Comparison of ENCODE assay signal across 8 mouse cellular contexts in the genomic region with DNA sequence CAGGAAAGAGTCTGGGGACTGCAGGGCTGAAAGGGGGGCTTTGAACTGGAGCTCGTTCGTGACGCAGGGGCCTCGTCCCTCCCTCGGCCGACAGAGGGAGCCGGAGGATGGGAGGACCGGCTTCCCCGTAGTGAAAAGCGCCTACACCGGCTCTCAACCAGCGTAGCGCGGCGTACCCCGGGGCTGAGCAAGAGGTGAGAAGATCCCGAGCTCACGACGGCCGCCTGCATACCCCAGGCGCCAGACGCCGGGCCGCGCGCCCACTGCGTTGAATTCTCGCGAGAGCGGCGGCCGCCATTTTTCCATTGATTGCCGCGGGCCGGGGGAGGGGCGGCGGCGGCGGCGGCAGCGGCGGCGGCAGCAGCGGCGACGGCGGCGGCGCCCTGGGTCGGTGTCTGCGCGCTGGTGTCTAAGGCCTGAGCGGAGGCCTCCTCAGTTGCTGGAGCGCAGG. TPM values are rescaled to one million over a fixed set of nuclear protein-coding genes. Genes with fewer than 3 reads are reported as not detected.
DNase-seq lines count a peak whose midpoint lies in the region; ATAC-seq and TF ChIP-seq lines count a peak whose summit lies in the region.

A gene (plus strand): TSS at position 355 of the 451 bp plus-strand sequence.

- WGBS in heart, embryonic 13.5 days = under 1% methylated on average over 54 of the region's 54 CpGs
- WGBS in liver, embryonic 11.5 days = under 1% methylated on average over 53 of the region's 54 CpGs

- peak within 1 kb of the TSS; percentile 73 for H3K4me2 ChIP-seq in heart, embryonic 13.5 days
- H3K4me2 ChIP-seq in liver, embryonic 11.5 days = peak within 1 kb of the TSS; percentile 89
- H3K4me2 ChIP-seq in myocyte (ENCODE audit: low read depth) = peak within 1 kb of the TSS; percentile 98

- H3K9me3 ChIP-seq in heart, embryonic 13.5 days = no peaks in the 10 kb centered on the region
- H3K9me3 ChIP-seq in liver, embryonic 11.5 days (ENCODE audit: control insufficient read depth, low read length) = no peaks in the 10 kb centered on the region

- H3K4me3 ChIP-seq in brown adipose tissue, adult 24 weeks (ENCODE audit: insufficient read depth, low read depth, low read length) = peak within 1 kb of the TSS; percentile 86
- peak within 1 kb of the TSS; percentile 96 for H3K4me3 ChIP-seq in heart, embryonic 13.5 days
- H3K4me3 ChIP-seq in liver, embryonic 11.5 days (ENCODE audit: low read depth, low read length) = peak within 1 kb of the TSS; percentile 94
- H3K4me3 ChIP-seq in myocyte = peak within 1 kb of the TSS; percentile 90

- H3K27me3 ChIP-seq in heart, embryonic 13.5 days (replicated peaks) = no peaks in the 10 kb centered on the region
- H3K27me3 ChIP-seq in liver, embryonic 11.5 days (replicated peaks; ENCODE audit: control insufficient read depth, insufficient read depth, low read length) = no peaks in the 10 kb centered on the region
- H3K27me3 ChIP-seq in myocyte (ENCODE audit: control insufficient read depth, insufficient read depth, insufficient read length) = no peaks in the 10 kb centered on the region

- DNase-seq in kidney, postnatal 10 days = peak; percentile 92
- no peak for DNase-seq in liver, embryonic 11.5 days (ENCODE audit: low spot score)
- DNase-seq in spleen, postnatal 4 days (ENCODE audit: low spot score in 2 of 2) = peak; percentile 84 to 94

- peak; percentile 77 for ATAC-seq in CD4-positive, CD25-positive, alpha-beta regulatory T cell, adult 4 months
- ATAC-seq in erythroid progenitor cell, adult 5-6 weeks (replicated peaks; ENCODE audit: low FRiP score, poor library complexity, severe bottlenecking) = peak; percentile 81
- peak; percentile 87 for ATAC-seq in heart, embryonic 13.5 days (ENCODE audit: extremely low read depth, insufficient number of reproducible peaks, low FRiP score, low TSS enrichment)
- ATAC-seq in liver, embryonic 11.5 days (replicated peaks; ENCODE audit: low FRiP score) = peak; percentile 83

- H3K79me2 ChIP-seq in myocyte (ENCODE audit: control insufficient read depth, insufficient read depth) = peaks cover 45% of the 10 kb centered on the region

- TF ChIP-seq POLR2A in myocyte (IDR thresholded peaks at IDR 0.05; ENCODE audit: insufficient read length, low read depth) = peak; percentile 88

- no peaks in the 10 kb centered on the region for H3K36me3 ChIP-seq in heart, embryonic 13.5 days
- H3K36me3 ChIP-seq in liver, embryonic 11.5 days (ENCODE audit: control insufficient read depth, insufficient read depth, low read length) = no peaks in the 10 kb centered on the region
- no peaks in the 10 kb centered on the region for H3K36me3 ChIP-seq in myocyte (ENCODE audit: control insufficient read depth, insufficient read depth)

- H3ac ChIP-seq in myocyte (ENCODE audit: control insufficient read depth, insufficient read length) = peak within 1 kb of the TSS; percentile 86

- peaks cover 9% of the 10 kb centered on the region for H3K4me1 ChIP-seq in brown adipose tissue, adult 24 weeks (ENCODE audit: control insufficient read depth, insufficient read depth, insufficient read length, low read length)
- H3K4me1 ChIP-seq in heart, embryonic 13.5 days = peaks cover 41% of the 10 kb centered on the region
- peaks cover 22% of the 10 kb centered on the region for H3K4me1 ChIP-seq in liver, embryonic 11.5 days (replicated peaks; ENCODE audit: control insufficient read depth, insufficient read depth, low read length)

- peak within 1 kb of the TSS; percentile 100 for H3K9ac ChIP-seq in heart, embryonic 13.5 days
- H3K9ac ChIP-seq in liver, embryonic 11.5 days (ENCODE audit: low read depth, low read length) = peak within 1 kb of the TSS; percentile 99

- peak within 1 kb of the TSS; percentile 95 for H3K27ac ChIP-seq in brown adipose tissue, adult 24 weeks (replicated peaks; ENCODE audit: low read depth, low read length)
- peak within 1 kb of the TSS; percentile 100 for H3K27ac ChIP-seq in heart, embryonic 13.5 days (replicated peaks)
- H3K27ac ChIP-seq in liver, embryonic 11.5 days (ENCODE audit: low read depth, low read length) = peak within 1 kb of the TSS; percentile 96

TF ChIP-seq in myocyte, 11 proteins besides CTCF, POLR2A, EP300 and RAD21:
- TF ChIP-seq CEBPB (IDR thresholded peaks at IDR 0.05; ENCODE audit: insufficient read depth, poor library complexity, severe bottlenecking) (no peak), MYOG (IDR thresholded peaks at IDR 0.05; ENCODE audit: control insufficient read depth in 1 of 3, insufficient read depth in 1 of 3, insufficient read length in 2 of 3, low read depth in 2 of 3) (no peak), POLR2AphosphoS2 (IDR thresholded peaks at IDR 0.05; ENCODE audit: insufficient read length, low read depth) (peak; percentile 75), MAX (IDR thresholded peaks at IDR 0.05; ENCODE audit: low read depth) (no peak)
TF ChIP-seq in myocyte: peak in this region for 1.

RNA-seq across cellular contexts. Expression of the gene that starts here (rescaled TPM):
- polyA plus RNA-seq in CD4-positive, CD25-positive, alpha-beta regulatory T cell, adult 4 months (2017; shearing (Covaris generic)) = 10 to 100 TPM; 16.1 to 23.4 TPM
- 37.8 and 39.5 TPM in 2 replicates for polyA plus RNA-seq in brown adipose tissue, adult 24 weeks (2012; ENCODE audit: insufficient read depth, insufficient read length, missing spikeins)
- total RNA-seq in erythroid progenitor cell, adult 5-6 weeks (2015; ENCODE audit: low replicate concordance) = 24.7 and 26.3 TPM in 2 replicates
- 62.9 and 64.2 TPM in 2 replicates for total RNA-seq in erythroid progenitor cell, adult 5-6 weeks (2017; ENCODE audit: low replicate concordance)
- polyA plus RNA-seq in heart, embryonic 13.5 days (2015; fragmentation: Nextera tagmentation; extraction: Ambion mirVana) = 57.4 and 58.8 TPM in 2 replicates
- 55.3 and 62.7 TPM in 2 replicates for polyA plus RNA-seq in liver, embryonic 11.5 days (2014; fragmentation: Nextera tagmentation; extraction: Ambion mirVana)
- 28.7 TPM for polyA plus RNA-seq in myocyte (2012; fragmentation: generic; extraction: Trizol)
